Mouse (Mus musculus): ENCODE measurements around the gene Tmem132b. TPM values are rescaled to one million over a fixed set of nuclear protein-coding genes. Genes with fewer than 3 reads are reported as not detected.

Tmem132b gene
- polyA plus RNA-seq, 1 experiment, result 8.2 TPM

DNA sequence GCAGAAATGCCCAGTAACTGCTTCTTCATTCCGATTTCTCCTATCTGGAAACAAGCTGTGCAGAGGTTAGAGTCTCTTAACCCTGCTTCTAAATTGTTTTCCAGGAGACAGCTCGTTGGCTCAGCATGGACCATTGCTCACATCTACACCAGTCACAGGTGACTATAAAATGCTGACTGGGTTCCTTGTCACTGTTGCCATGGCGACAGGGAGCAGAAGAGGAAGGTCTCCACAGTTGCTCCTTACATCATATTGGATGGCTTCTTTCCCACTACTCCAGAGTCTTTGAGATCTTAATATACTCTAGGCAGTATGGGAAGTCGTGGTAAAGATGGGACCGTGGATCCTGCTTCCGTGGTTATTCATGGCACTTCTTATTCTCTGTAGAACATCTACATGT lies 211.9 kb downstream of the Tmem132b start:
- TF ChIP-seq CTCF (IDR thresholded peaks at IDR 0.05; ENCODE audit: borderline replicate concordance, extremely low read depth, insufficient read depth, insufficient read length) (no peak), POLR2A (IDR thresholded peaks at IDR 0.05; ENCODE audit: borderline replicate concordance, extremely low read depth, insufficient read depth, insufficient read length, poor library complexity, severe bottlenecking) (no peak)
- peak; percentile 39 for DNase-seq (ENCODE audit: low read depth)

DNA sequence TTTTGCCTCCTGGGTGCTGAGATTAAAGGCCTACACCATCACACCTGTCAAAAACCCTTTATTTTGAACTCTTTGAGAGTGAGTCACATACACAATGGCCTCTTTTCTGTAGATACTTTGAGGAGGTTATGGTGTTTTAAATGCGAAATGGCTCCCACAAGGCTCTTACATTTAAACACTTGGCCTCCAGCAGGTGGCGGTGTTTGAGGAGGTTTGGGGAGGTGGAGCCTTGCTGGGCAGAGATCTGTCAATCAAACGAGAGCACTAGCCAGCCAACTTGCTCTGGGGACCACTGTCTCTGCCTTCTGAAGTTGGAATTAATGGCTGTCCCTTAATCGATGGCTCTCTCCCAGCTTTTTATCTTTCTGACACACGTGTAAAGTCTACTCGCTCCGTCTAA lies 214.2 kb downstream of the Tmem132b start:
- peak; percentile 70 for DNase-seq (ENCODE audit: low read depth)

DNA sequence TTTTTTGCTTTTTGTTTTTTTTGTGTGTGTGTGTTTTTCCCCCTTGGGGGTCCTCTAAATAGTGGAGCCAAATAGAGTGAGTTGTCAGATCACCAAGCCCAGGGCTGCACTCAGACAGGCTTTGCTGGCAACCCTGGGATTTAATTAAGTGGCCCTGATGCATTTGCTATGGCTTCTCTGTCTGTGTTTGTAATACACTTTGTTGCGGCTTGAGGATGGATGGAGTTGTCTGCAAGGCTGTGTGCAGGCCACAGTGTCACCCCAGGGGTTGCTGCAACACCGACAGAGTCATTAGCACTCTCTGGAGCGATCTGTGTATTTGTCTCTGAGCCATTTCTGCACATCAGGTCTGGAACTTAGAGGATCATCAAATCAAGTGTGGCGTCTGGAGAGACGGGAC lies 219.9 kb downstream of the Tmem132b start:
- TF ChIP-seq POLR2A (IDR thresholded peaks at IDR 0.05; ENCODE audit: borderline replicate concordance, extremely low read depth, insufficient read depth, insufficient read length, poor library complexity, severe bottlenecking) (no peak), CTCF (IDR thresholded peaks at IDR 0.05; ENCODE audit: borderline replicate concordance, extremely low read depth, insufficient read depth, insufficient read length) (no peak)
- DNase-seq (ENCODE audit: low read depth), result no peak

More for the DNA sequence above, 214.2 kb downstream of the Tmem132b start:
- peak; percentile 28; the same call in 1 of the 2 replicates for TF ChIP-seq CTCF (IDR thresholded peaks at IDR 0.05; ENCODE audit: borderline replicate concordance, extremely low read depth, insufficient read depth, insufficient read length)
- TF ChIP-seq POLR2A (IDR thresholded peaks at IDR 0.05; ENCODE audit: borderline replicate concordance, extremely low read depth, insufficient read depth, insufficient read length, poor library complexity, severe bottlenecking), result no peak

GRCm38 (mm10) chr5:125752546-125752945 lies 221.0 kb downstream of the Tmem132b start:
- DNase-seq (ENCODE audit: low read depth), result no peak
- no peak for TF ChIP-seq POLR2A (IDR thresholded peaks at IDR 0.05; ENCODE audit: borderline replicate concordance, extremely low read depth, insufficient read depth, insufficient read length, poor library complexity, severe bottlenecking)
- no peak for TF ChIP-seq CTCF (IDR thresholded peaks at IDR 0.05; ENCODE audit: borderline replicate concordance, extremely low read depth, insufficient read depth, insufficient read length)

DNA sequence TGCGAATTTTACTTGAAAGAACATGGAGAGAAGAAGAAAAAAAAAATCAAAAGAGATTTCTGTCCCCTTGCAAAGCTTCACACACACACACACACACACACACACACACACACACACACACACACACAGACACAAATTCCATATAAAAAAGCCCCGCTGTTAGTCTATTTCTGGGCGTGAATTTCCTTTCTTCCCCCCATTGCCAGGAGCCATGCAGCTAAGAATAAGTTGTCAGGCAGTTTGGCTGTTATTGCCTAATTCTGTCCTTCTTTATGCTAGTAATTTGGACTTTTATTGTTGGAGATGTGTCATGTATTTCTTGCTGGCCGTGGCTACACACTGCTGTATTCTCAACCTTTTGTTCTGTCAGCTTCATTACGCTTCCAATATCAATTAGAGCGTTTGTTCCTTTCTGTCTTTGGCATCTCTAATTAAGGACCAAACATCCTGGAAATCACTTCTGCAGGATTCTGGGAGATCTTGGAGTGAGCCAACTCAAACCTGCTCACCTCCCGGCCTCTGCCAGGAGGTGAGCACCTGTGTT lies 225.5 kb downstream of the Tmem132b start:
- TF ChIP-seq POLR2A (IDR thresholded peaks at IDR 0.05; ENCODE audit: borderline replicate concordance, extremely low read depth, insufficient read depth, insufficient read length, poor library complexity, severe bottlenecking) (no peak), CTCF (IDR thresholded peaks at IDR 0.05; ENCODE audit: borderline replicate concordance, extremely low read depth, insufficient read depth, insufficient read length) (no peak)
- peak; percentile 64 for DNase-seq (ENCODE audit: low read depth)

DNA sequence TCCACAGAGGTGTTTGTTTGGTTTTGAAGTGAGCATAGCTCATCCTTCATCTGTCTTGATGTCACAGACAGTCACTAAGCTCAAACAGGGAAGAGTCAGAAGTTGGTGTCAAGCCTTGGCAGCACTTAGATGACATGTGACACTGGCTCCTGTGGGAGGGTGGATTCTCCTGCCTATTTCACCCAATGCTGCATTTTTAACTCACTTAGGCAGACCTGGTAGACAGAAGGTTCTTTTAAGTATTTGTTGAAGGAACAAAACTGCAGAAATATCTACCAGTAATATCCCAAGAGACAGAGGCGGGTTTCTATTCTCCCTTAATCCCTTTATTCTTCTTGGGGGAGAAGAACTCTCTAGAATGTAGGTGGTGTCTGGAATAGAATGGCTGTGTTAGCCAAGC lies 226.9 kb downstream of the Tmem132b start:
- no peak for DNase-seq (ENCODE audit: low read depth)
- TF ChIP-seq CTCF (IDR thresholded peaks at IDR 0.05; ENCODE audit: borderline replicate concordance, extremely low read depth, insufficient read depth, insufficient read length), result no peak
- no peak for TF ChIP-seq POLR2A (IDR thresholded peaks at IDR 0.05; ENCODE audit: borderline replicate concordance, extremely low read depth, insufficient read depth, insufficient read length, poor library complexity, severe bottlenecking)

GRCm38 (mm10) chr5:125766941-125767340 lies 235.4 kb downstream of the Tmem132b start:
- TF ChIP-seq POLR2A (IDR thresholded peaks at IDR 0.05; ENCODE audit: borderline replicate concordance, extremely low read depth, insufficient read depth, insufficient read length, poor library complexity, severe bottlenecking), result no peak
- no peak for TF ChIP-seq CTCF (IDR thresholded peaks at IDR 0.05; ENCODE audit: borderline replicate concordance, extremely low read depth, insufficient read depth, insufficient read length)
- DNase-seq (ENCODE audit: low read depth), result peak; percentile 76

- no peak for DNase-seq (ENCODE audit: low read depth)
- no peak for TF ChIP-seq CTCF (IDR thresholded peaks at IDR 0.05; ENCODE audit: borderline replicate concordance, extremely low read depth, insufficient read depth, insufficient read length)
- no peak for TF ChIP-seq POLR2A (IDR thresholded peaks at IDR 0.05; ENCODE audit: borderline replicate concordance, extremely low read depth, insufficient read depth, insufficient read length, poor library complexity, severe bottlenecking)
These were observed 236.4 kb downstream of the Tmem132b start for GRCm38 (mm10) chr5:125767950-125768349.

DNA sequence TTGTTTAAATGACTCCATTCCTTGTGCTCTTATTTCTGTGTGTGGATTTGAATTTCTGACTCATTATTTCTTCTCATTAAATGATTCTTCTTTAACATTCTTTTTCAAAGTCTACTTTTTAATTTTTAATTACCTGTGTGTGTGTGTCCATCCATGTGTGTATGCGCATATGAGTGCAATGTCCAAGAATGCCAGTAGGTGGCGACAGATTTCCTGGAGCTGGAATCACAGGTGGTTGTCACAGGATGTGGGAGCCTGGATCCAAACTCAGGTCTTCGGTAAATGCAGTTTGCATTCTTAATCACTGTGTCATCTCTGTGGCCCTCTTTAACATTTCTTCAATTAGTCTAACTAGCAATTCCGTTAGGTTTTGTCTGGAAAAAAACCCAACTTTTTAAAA lies 240.7 kb downstream of the Tmem132b start:
- DNase-seq (ENCODE audit: low read depth), result no peak
- TF ChIP-seq POLR2A (IDR thresholded peaks at IDR 0.05; ENCODE audit: borderline replicate concordance, extremely low read depth, insufficient read depth, insufficient read length, poor library complexity, severe bottlenecking) (no peak), CTCF (IDR thresholded peaks at IDR 0.05; ENCODE audit: borderline replicate concordance, extremely low read depth, insufficient read depth, insufficient read length) (peak; percentile 43; the same call in 1 of the 2 replicates)

DNA sequence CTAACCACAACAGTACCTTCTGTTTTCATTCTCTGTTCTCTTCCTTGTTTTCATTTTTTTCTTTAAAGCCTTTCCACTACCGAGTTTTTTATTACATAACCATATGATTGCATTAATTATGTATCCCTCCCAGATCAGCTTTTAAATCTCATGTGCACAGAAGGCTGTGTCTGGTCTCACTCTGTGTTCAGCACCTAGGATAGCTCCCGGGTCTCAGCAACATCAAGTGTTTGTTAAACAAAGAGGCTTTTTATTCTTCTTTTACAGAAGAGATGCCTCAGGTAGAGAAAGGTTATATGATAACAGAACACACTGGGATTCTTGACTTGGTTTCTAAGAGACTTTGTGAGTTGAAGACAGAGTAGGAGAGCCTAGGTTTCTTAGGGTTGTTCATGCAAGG lies 241.2 kb downstream of the Tmem132b start:
- no peak for DNase-seq (ENCODE audit: low read depth)
- TF ChIP-seq POLR2A (IDR thresholded peaks at IDR 0.05; ENCODE audit: borderline replicate concordance, extremely low read depth, insufficient read depth, insufficient read length, poor library complexity, severe bottlenecking), result no peak
- TF ChIP-seq CTCF (IDR thresholded peaks at IDR 0.05; ENCODE audit: borderline replicate concordance, extremely low read depth, insufficient read depth, insufficient read length), result no peak

GRCm38 (mm10) chr5:125780332-125780731 lies 248.8 kb downstream of the Tmem132b start:
- no peak for DNase-seq (ENCODE audit: low read depth)

GRCm38 (mm10) chr5:125792643-125793042 lies 261.1 kb downstream of the Tmem132b start:
- no peak for TF ChIP-seq POLR2A (IDR thresholded peaks at IDR 0.05; ENCODE audit: borderline replicate concordance, extremely low read depth, insufficient read depth, insufficient read length, poor library complexity, severe bottlenecking)
- peak; percentile 30; the same call in 1 of the 2 replicates for TF ChIP-seq CTCF (IDR thresholded peaks at IDR 0.05; ENCODE audit: borderline replicate concordance, extremely low read depth, insufficient read depth, insufficient read length)
- no peak for DNase-seq (ENCODE audit: low read depth)

More at GRCm38 (mm10) chr5:125780332-125780731, 248.8 kb downstream of the Tmem132b start:
- no peak for TF ChIP-seq CTCF (IDR thresholded peaks at IDR 0.05; ENCODE audit: borderline replicate concordance, extremely low read depth, insufficient read depth, insufficient read length)
- TF ChIP-seq POLR2A (IDR thresholded peaks at IDR 0.05; ENCODE audit: borderline replicate concordance, extremely low read depth, insufficient read depth, insufficient read length, poor library complexity, severe bottlenecking), result no peak
